Mouse (Mus musculus) lung, adult 18-20 months (tissue): ENCODE measurements around the gene Sox21.

Experiments used
- DNase-seq, 2 experiments: peaks; one replicate each; pipeline ENCODE4 v3.0.0; 2022; ENCODE audit warnings: mixed read lengths in 2 of 2

Gene Sox21

DNA sequence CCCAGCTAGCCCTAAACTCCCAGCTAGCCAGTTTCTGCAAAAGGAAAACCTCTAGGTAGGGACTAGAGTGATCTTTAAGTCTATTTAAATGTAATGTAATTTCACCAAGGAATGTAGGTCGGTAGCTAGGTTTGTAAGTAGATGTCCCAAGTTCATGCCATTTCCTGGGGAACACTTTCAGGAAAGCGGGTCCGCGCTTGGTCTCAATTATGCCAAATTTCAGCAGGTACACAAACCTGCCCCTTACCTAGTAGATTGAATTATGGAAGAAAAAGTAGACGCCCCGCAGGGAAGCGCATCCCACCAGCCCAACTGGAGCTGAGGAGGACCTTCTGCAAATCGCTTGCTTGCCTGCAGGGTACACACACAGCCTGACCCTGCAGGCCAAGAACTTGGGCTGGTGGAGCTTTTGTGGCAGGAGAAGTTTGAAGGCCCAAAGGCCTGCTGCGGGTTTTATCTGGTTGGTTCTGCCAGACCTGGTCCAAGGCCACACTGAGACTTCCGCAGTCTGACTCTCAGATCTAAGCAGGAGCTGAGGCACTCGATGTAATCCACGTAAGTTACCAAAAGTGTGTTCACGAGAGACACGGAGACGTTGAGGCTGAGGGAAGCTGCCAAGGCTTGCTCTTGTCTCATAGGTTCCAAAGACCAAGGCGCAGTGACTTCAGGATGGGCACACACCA, 11.6 kb downstream of the Sox21 start:
- DNase-seq: no peak

GRCm38 (mm10) chr14:118220885-118221284, 15.9 kb downstream of the Sox21 start:
- no peak for DNase-seq

DNA sequence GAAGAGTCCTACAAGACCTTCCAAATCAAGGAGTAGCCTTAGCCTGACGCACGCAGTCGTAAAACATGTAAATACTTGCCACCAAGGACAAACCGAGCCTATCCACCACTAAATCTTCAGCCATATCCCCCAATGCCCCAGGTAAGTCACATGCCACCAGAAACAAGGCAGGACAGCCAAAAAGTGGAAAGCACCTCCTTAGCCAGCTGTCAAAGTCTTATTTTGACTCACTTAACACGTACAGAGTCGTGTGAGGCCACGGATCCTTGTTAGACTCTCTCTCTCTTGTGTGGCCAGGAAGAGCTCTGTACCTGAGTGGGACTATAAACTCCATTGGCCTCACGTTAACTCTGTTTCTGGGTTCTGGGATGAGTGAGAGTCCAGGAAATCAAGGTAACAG, 20.0 kb downstream of the Sox21 start:
- no peak for DNase-seq

DNA sequence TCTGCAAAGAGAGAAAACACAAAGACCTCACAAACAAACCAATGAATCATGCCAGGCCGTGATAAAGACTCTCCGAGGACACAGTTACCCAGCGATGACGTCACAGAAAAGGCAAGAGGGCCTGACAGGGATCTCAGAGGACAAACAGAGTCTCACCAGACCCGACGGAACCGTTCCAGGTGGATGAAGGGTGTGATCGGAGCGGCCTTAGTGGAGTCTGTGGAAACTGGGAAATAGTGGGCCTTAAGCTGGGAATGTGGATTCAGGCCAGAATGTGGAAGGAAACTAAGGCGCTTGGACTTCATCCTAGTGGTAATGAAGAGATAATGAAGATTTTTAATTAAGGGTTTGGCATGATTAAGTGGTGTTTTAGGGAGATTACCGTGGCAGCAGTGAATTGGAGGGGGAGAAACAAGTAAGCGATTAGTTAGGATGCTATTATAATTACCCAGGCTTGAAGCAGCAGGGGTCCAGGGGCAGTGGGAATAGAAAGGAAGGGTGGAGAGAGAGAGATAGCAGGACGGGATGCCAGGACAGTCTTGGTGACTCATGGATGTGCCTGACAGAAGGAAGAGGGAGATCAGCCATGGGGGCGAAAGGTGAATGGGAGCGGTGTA, 24.5 kb downstream of the Sox21 start:
- DNase-seq: no peak

DNA sequence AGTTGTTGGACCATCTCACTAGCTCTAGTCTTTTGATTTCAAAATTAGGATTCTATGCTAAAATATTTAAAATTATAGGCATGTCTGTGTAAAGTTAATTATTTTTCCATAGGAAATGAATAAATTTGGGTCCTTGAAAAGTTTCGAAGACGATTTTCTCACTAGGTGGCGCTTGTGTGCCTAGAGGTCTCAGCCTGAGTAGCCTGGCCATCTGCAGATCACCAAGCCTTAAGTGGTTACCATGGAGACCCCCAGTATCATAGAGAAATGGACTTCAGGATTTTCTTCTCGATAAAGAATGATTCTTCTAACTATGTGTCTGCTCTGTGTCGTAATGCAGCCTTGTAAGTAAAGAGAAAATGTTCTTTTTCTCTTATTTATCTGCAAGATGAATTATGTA, 27.2 kb downstream of the Sox21 start:
- no peak for DNase-seq

DNA sequence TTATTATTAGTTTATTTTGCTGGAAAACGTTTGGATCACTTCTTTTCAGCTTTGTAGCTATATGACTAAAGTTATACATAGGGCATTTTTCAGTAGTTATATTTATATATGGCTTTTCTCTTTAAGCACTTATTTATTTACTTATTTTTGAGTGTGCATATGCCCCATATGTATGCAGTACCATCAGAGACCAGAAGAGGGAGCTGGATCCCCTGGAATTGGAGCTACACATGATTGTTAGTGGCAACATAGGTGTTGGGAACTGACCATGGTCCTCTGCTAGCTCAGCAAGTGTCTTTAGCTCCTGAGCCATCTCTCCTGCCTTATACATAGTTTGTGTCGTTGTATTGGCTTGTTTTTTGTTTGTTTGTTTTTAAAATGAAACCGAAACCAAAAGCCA, 29.5 kb downstream of the Sox21 start:
- no peak for DNase-seq

GRCm38 (mm10) chr14:118203031-118203430, 33.8 kb downstream of the Sox21 start:
- no peak for DNase-seq

DNA sequence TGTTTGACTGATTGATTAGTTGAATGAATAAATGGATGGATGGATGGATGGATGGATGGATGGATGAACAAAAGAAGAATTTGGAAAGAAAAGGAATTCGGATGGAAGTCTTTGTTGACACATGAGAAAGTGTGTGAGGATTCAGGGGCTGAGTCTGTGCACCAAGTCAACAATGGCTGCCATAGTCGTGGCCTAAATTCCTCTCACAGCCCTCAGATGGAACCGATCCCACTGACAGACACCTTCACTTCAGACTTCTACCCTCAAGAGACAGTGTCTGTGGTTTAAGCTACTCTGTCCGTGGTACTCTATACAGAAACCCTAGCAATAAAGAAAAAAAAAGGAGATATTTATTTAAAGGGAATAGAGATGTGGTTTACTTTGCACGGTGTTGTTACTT, 34.8 kb downstream of the Sox21 start:
- no peak for DNase-seq

DNA sequence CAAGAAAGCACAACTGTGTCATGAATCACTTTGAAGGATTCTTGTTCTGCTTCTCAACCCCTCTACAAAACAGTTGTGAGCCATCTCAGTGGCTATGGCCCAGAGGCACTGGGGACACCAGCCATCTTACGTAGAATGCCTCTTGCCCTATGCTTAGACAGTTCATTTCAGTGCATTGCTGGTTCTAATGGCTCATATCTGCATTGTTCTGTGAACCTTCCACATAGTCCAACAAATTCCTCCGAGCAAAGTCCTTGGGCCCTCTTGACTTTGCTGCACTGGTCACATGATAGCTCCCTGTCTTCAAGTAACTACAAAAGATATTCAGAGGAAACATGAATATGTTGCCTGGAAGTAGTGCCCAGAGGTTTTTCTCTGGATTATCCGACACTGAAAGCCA, 36.1 kb downstream of the Sox21 start:
- DNase-seq: no peak

- no peak for DNase-seq
Measured at GRCm38 (mm10) chr14:118197063-118197462, 39.8 kb downstream of the Sox21 start.

DNA sequence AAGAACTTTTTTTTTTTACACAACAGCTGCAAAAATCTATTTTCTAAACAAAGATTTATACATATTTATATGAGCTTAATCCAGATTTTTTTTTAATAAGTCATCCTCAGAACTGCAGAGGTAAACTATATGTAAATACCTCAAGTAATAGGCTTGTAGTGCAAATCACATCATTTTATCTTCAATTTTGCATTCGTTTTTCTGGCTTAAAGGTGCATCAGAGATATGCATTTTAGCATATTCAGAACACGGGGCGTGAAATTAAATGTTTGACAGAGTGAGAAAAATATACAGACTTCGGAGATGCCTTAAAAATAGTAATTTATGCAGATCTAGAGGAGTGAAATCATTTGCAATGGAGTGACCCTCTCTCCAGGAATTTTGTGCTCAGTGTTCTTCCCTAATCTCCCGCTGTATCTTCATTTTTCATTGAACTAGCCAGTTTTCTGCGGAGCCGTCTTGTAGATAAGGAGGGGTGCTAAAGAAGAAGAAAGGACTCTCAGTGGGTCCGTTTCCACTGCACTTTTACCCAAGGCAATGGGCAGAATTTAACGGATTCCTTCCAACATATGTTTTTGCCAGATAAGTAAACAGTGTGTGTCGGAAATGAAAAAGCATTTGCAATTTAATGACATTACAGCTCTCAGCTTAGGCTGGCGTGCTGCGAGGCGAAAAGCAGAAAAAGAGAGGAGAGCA, 42.5 kb downstream of the Sox21 start:
- no peak for DNase-seq

- no peak for DNase-seq
Measured at GRCm38 (mm10) chr14:118193663-118194062, 43.2 kb downstream of the Sox21 start.

- DNase-seq: no peak
Measured at GRCm38 (mm10) chr14:118193001-118193628, 43.7 kb downstream of the Sox21 start.

GRCm38 (mm10) chr14:118191442-118191841, 45.4 kb downstream of the Sox21 start:
- DNase-seq: no peak
